Mouse (Mus musculus) CD4-positive, CD25-positive, alpha-beta regulatory T cell (primary cell): ENCODE results near the gene Cyp4a12a. TPM values are rescaled to one million over a fixed set of nuclear protein-coding genes. Genes with fewer than 3 reads are reported as not detected.

Source experiments
- polyA plus RNA-seq: library from polyadenylated mRNA; unstranded; fragments of 100-300 nt; shearing (Covaris generic); gene quantifications from one replicate; pipeline ENCODE4 v1.2.1, GENCODE M21; 2017

The Cyp4a12a gene
- not detected for polyA plus RNA-seq

GRCm38 (mm10) chr4:115298746-115299145, at the start of gene Cyp4a12a:
Cyp4a12a (plus strand) TSS chr4:115299046.

Other genes with a start within 250 kb of the Cyp4a12a start
- gene Tal1, start 242.6 kb upstream of the Cyp4a12a start, polyA plus RNA-seq = not detected
- 11.6 TPM for gene Pdzk1ip1, start 210.3 kb upstream of the Cyp4a12a start, polyA plus RNA-seq
- gene Cyp4x1, start 164.8 kb upstream of the Cyp4a12a start, polyA plus RNA-seq = 0.16 TPM
- gene Cyp4a29, start 57.0 kb upstream of the Cyp4a12a start, polyA plus RNA-seq = not detected
- gene Cyp4a12b, start 112.6 kb downstream of the Cyp4a12a start, polyA plus RNA-seq = not detected
- not detected for gene Cyp4a30b, start 153.6 kb downstream of the Cyp4a12a start, polyA plus RNA-seq
- not detected for gene Cyp4a14, start 197.1 kb downstream of the Cyp4a12a start, polyA plus RNA-seq
- not detected for gene Cyp4a10, start 219.2 kb downstream of the Cyp4a12a start, polyA plus RNA-seq